Mouse (Mus musculus) kidney, adult 2 months (tissue): Measurements from ENCODE around the gene Mip.

Source experiments
- CTCF ChIP-seq: fragments of 200-500 bp; conservative IDR thresholded peaks from 2 replicates; pipeline ENCODE4 v1.5.1; 2011; ENCODE audit warnings: low read depth, mild to moderate bottlenecking, control low read depth, low read length, moderate library complexity, mixed read lengths; ENCODE audit not compliant: insufficient read depth, insufficient read length
- POLR2A ChIP-seq: fragments of 200-500 bp; IDR thresholded peaks from one replicate; pipeline ENCODE4 v1.6.1; 2011; ENCODE audit warnings: low read depth, low read length, control low read depth

DNA sequence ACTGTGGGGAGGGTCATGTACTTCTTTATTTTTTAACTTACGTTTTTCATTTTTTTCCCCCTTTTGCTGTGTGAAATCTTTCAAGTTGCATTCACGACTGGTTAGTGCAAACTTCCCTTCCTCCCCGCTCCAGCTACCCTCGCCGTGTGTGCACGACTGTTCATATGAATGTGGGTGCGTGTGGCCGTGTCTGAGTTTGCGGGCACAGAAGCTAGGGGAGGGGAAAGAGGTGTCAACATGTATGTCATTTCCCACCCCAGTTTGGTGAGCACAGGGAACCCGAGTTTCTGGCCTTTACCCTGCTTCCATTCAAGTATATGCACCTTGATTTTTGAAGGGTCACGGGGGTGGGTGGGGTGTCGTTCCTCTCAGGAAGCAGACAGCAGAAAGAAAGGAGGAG lies 4.9 kb downstream of the Mip start:
- TF ChIP-seq POLR2A (no peak), CTCF (no peak)
